Mouse (Mus musculus) layer of hippocampus, postnatal 25 days (tissue): ENCODE results near the gene Bahcc1. TPM values are rescaled to one million over a fixed set of nuclear protein-coding genes. Genes with fewer than 3 reads are reported as not detected.

Experiments
- DNase-seq, 2 experiments: peaks; one replicate each; pipeline ENCODE4 v3.0.0; 2022; ENCODE audit warnings: mixed read lengths in 2 of 2, low spot score in 1 of 2; ENCODE audit errors: extremely low spot score in 1 of 2
- total RNA-seq, 2 experiments: library from RNA; stranded (reverse); gene quantifications; 2 replicates each; pipeline ENCODE4 v1.2.3; 2021

The Bahcc1 gene
- total RNA-seq, 2 experiments from 2014 or later, result 17.7 to 22.6 TPM

- no peak for DNase-seq
Observed at GRCm38 (mm10) chr11:120257911-120258310, 25.2 kb downstream of the Bahcc1 start.

GRCm38 (mm10) chr11:120258896-120259689 is 26.3 kb downstream of the Bahcc1 start:
- DNase-seq, result no peak

DNA sequence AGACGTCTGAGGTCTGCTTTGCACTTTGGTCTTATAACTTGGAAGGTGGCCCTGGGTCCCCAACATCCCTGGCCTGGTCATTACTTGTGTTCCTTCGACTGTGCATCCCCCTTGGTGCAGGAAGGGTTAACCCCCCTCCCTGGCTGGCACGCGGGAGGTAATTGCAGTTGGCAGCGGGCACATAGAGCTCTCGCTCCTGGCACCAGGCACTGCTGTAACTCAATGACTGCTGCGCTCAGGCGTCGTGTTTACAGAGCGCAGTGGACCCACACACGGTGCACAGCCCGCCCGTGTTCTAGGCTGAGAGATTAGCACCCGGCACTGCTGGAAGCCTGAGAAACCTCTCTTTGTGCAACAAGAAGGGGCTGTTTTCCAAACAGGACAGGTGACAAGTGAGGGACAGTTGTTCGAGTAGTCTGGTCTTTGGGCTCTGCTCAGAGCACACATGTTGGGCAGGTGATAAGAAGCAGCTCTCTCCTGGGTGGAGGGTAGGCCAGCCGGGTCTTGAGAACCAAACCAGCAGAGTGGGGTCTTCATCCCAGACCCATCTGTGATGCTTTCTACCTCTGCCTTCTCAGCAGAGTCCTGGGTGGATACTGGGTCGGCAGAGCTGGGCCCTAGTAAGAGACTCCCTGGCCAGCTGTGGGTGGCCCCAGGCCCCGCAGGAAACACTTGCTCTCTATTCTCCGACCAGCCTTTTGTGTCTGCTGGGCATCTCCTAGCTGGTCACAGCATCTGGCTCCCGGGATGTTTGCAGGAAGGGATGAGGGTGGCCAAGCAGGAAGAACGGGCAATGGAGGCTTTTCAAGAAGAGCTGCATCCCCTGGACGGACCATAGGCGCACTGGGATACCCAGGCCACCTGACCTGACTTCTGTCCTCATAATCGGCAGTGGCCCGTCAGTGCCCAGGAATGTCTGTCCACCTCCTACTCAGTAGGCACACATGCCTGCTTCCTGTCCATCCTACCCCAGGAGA is 27.3 kb downstream of the Bahcc1 start:
- no peak for DNase-seq

- no peak for DNase-seq
Observed at GRCm38 (mm10) chr11:120260769-120261150, 28.0 kb downstream of the Bahcc1 start.

- peak; percentile 94 to 97 for DNase-seq
Observed at GRCm38 (mm10) chr11:120261416-120262355, 28.9 kb downstream of the Bahcc1 start.

DNA sequence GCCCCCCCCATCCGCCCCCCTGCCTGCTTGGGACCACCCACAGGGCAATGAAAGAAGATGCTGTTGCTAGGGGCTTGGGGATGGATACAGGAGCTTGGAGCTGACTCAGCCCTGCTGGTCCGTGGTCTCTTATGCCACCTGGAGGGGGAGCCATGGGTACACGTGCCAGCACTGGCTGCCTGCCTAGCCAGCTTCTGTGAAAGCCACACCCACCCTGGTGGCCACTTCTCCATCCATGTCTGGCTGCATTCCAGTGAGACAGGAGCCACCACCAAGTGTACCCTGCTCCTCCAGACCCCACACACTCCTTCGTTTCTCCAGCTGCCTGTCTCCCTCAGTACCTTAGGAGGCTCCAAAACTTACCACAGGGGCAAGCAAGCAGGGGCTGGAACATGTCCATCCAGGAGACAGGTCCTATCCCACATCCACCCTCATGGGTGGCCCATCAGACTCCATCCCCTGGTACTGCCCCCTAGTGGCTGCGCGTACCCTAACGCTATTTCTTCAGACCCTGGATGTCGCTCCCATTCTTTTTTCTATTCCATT is 29.7 kb downstream of the Bahcc1 start:
- peak; percentile 58 to 76 for DNase-seq

- no peak for DNase-seq
Observed at GRCm38 (mm10) chr11:120263176-120263575, 30.4 kb downstream of the Bahcc1 start.

- no peak for DNase-seq
Observed at GRCm38 (mm10) chr11:120264008-120264407, 31.3 kb downstream of the Bahcc1 start.

GRCm38 (mm10) chr11:120265458-120265857 is 32.7 kb downstream of the Bahcc1 start:
- no peak for DNase-seq

- no peak for DNase-seq
Observed at GRCm38 (mm10) chr11:120266259-120266758, 33.6 kb downstream of the Bahcc1 start.

GRCm38 (mm10) chr11:120267274-120267673 is 34.5 kb downstream of the Bahcc1 start:
- DNase-seq, result no peak

DNA sequence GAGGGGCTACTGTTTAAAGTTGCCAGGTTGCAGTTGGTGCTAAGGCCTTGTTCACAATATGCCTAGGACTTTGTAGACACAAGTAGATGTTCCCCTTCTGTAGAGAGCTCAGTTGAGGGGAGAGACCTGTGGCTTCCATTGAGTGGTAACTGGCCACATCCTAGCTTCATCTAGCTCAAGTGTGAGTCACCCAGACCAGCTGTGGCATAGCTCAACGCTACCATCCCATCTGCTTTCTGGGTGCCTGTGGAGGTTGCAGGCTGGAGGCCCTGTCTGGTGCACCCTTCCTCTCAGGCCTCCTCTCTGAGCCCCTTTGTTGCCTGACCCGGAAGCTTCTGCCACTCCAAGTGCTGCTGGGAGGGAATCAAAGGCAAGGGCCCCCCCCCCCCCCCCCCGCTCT is 34.9 kb downstream of the Bahcc1 start:
- DNase-seq, result no peak

DNA sequence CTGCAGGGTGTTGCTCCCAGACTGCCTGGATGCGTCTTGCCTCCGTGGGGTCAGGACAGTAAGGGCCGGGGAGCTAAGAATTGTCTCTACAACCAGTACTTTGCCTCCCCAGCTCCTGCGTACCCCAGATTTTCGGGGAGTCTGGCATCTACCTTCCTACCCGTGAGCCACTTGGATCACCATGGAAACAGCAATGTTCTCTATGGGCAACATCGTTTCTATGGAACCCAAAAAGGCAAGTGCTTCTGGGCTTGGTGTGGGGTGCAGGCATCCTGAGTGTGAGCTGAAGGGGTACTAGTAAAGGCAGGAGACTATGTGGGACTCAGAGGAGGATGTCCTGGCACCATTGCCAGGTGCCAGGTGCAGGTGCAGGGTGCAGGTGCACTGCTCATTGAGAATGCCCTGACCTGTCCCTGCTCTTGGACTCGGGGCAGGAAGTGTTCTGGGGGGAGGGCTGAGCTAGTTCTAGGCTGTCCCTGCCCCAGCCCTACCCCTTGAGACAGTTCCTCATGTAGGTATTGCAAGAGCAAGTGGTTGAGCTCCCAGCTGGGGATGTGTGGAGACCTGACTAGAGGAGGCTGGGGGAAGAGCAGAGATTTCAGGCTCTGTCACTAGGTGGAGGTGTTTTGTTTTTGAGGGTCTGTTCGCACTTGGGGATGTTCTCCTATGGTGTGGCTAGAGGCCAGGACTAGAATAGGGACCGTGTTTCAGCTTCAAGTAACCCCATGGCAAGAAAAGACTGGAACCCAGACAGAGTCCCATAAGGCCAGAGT is 35.6 kb downstream of the Bahcc1 start:
- DNase-seq, result peak in 1 of 2 experiments; percentile 51

DNA sequence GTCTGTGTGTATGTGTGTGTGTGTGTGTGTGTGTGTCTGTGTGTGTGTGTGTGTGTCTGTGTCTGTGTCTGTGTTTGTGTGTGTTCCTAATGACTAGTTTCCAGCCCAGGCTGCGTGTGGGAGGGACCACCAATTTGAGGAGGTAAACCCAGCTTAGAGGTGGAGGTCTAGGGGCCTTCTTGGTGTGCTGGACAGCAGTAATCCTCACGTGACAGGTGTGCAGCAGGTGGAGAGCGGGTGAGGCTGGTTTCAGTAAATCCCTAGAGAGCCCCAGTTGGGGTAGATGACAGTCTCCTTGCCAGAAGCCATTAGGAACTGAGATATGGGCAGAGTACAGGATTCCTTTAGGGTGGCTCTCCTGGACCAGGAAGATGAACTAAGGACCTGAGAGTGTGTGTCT is 36.3 kb downstream of the Bahcc1 start:
- no peak for DNase-seq

DNA sequence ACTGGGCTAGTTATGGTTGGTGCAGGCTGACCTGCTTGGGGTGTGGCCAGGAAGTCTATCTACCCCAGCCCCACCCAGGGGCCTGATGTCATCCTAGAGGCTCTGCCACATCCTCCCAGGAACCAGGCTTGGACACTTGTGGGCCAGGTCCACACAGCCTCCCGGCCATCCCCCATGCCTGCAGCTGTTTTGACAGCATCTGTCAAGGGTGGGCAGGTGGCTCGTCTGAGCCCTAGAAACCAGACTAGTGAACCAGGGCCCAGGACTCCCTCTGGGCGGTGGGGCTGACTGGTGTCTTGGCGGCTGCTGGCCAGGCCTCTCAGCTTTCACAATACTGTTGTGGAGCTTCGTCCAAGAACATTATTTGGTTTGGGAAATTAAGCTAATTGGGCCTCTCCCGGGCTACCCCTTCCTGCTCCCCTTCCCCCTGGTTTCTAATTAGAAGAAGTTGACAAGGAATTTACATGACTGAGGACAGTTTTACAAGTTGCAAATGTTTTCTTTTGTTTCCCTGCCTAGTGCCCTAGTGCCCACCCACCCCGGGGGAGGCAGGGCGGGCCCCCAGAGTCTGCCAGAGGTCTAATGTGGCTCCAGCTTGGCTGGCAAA is 36.9 kb downstream of the Bahcc1 start:
- no peak for DNase-seq

DNA sequence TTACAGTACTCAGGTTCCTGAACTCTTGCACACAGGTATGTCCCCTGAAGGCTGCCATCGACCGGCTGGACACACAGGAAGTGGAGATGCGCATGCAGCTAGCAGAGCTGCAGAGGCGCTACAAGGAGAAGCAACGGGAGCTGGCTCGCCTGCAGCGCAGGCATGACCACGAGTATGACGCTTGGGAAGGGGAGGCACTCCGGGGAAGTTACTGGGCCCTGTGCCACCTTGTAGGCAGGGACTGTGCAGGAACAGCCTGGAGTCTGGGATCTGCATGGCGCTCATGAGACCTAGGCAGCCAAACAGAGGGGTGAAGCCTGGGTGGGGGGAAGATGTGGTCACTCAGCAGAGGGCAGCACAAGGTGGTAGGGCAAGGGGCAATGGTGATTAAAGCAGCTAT is 46.6 kb downstream of the Bahcc1 start:
- DNase-seq, result peak in 1 of 2 experiments; percentile 45

DNA sequence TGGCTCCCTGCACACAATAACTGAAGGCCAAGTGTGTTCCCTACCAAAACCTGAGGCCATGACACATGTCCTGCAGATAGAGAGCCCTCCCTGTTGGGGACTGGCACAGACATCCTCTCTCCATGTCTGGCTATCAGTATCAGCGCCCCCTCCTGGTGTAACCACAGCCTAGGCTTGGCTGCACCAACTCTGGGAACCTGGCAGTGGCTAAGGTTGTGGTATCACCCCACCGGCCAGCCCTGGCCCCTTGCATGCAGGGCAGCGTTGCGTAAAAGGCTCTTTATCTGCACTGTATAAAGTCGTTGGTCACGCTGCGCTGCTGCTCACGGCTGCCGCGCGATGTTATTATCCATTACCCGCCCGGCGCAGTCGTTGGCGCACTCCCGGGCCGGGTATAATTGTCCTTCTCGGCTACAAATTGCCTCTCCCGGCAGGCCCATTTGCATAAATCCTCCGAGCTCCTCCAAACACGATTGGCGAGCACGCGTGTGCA is 47.6 kb downstream of the Bahcc1 start:
- peak in 1 of 2 experiments; percentile 71 for DNase-seq

- DNase-seq, result no peak
Observed at GRCm38 (mm10) chr11:120280774-120281173, 48.0 kb downstream of the Bahcc1 start.
